Mouse (Mus musculus) MEL (cell line): Measurements from ENCODE around the gene Rnf10. TPM values are rescaled to one million over a fixed set of nuclear protein-coding genes. Genes with fewer than 3 reads are reported as not detected.
A peak's percentile ranks its signal among the peaks of the same experiment; 100 is the strongest.

Source experiments
- DNase-seq: peaks from one replicate; pipeline ENCODE4 v3.0.0; 2011; ENCODE audit warnings: low read depth, low spot score
- H3K27ac ChIP-seq: 2 replicates; pipeline ENCODE4 v1.5.1; 2012; ENCODE audit warnings: low read depth, mild to moderate bottlenecking, control low read depth, low read length, moderate library complexity; ENCODE audit not compliant: control insufficient read depth
- H3K27me3 ChIP-seq, 2 experiments: fragments of 150-350 bp in 1 of 2; sonication (generic) in 1 of 2; 2 replicates each; pipeline ENCODE4 v1.6.1; 2012; ENCODE audit warnings: low read length in 2 of 2, mild to moderate bottlenecking in 2 of 2, improper control_type of control experiment in 1 of 2, moderate library complexity in 1 of 2; ENCODE audit not compliant: insufficient read depth in 2 of 2, control insufficient read depth in 1 of 2
- H3K36me3 ChIP-seq, 2 experiments: 2 replicates each; pipeline ENCODE4 v1.6.1; 2012 to 2014; ENCODE audit warnings: low read length in 2 of 2, improper control_type of control experiment in 1 of 2, inconsistent platforms in 1 of 2, mild to moderate bottlenecking in 1 of 2; ENCODE audit not compliant: insufficient read depth in 2 of 2, control insufficient read depth in 1 of 2
- H3K4me1 ChIP-seq, 2 experiments: fragments of 150-350 bp in 1 of 2; sonication (generic) in 1 of 2; 2 replicates each; pipeline ENCODE4 v1.6.1; 2012; ENCODE audit warnings: low read length in 2 of 2, improper control_type of control experiment in 1 of 2, mild to moderate bottlenecking in 1 of 2; ENCODE audit not compliant: insufficient read depth in 2 of 2, control insufficient read depth in 1 of 2
- H3K4me3 ChIP-seq, 2 experiments: fragments of 150-350 bp in 1 of 2; sonication (generic) in 1 of 2; 2 replicates each; pipeline ENCODE4 v1.5.1; 2012; ENCODE audit warnings: low read depth in 2 of 2, low read length in 2 of 2, mild to moderate bottlenecking in 2 of 2, moderate library complexity in 2 of 2, control low read depth in 1 of 2, improper control_type of control experiment in 1 of 2; ENCODE audit not compliant: control insufficient read depth in 1 of 2, insufficient read depth in 1 of 2
- H3K79me2 ChIP-seq: 2 replicates; pipeline ENCODE4 v1.6.1; 2012; ENCODE audit warnings: mild to moderate bottlenecking, low read length, moderate library complexity; ENCODE audit not compliant: control insufficient read depth, poor library complexity, insufficient read depth
- H3K9ac ChIP-seq: 2 replicates; pipeline ENCODE4 v1.6.1; 2012; ENCODE audit warnings: low read depth, mild to moderate bottlenecking, control low read depth, low read length, moderate library complexity; ENCODE audit not compliant: control insufficient read depth, poor library complexity, severe bottlenecking
- H3K9me3 ChIP-seq: fragments of 150-350 bp; sonication (generic); replicated peaks from 2 replicates; pipeline ENCODE4 v1.6.1; 2012; ENCODE audit warnings: mild to moderate bottlenecking, low read length, improper control_type of control experiment, moderate library complexity; ENCODE audit not compliant: insufficient read depth
- BHLHE40 ChIP-seq: IDR thresholded peaks from 2 replicates; pipeline ENCODE4 v1.6.1; 2012; ENCODE audit warnings: low read depth, mild to moderate bottlenecking, inconsistent platforms, low read length, improper control_type of control experiment, borderline replicate concordance
- CHD1 ChIP-seq: IDR thresholded peaks from 2 replicates; pipeline ENCODE4 v1.6.1; 2012; ENCODE audit warnings: low read depth, mild to moderate bottlenecking, inconsistent platforms, low read length, improper control_type of control experiment
- CTCF ChIP-seq, 3 experiments: IDR thresholded peaks in 2 of 3; conservative IDR thresholded peaks in 1 of 3; 2 replicates each; pipeline ENCODE4 v1.5.1; 2011 to 2012; ENCODE audit warnings: low read length in 3 of 3, low read depth in 2 of 3, mild to moderate bottlenecking in 2 of 3, improper control_type of control experiment in 1 of 3, inconsistent platforms in 1 of 3, mixed read lengths in 1 of 3, moderate library complexity in 1 of 3; ENCODE audit not compliant: control insufficient read depth in 1 of 3, insufficient read depth in 1 of 3, poor library complexity in 1 of 3, severe bottlenecking in 1 of 3
- ETS1 ChIP-seq: IDR thresholded peaks from 2 replicates; pipeline ENCODE4 v1.6.1; 2012; ENCODE audit warnings: low read depth, mild to moderate bottlenecking, inconsistent platforms, low read length, improper control_type of control experiment, moderate library complexity
- JUND ChIP-seq: IDR thresholded peaks from 2 replicates; pipeline ENCODE4 v1.6.1; 2011; ENCODE audit warnings: low read depth, mild to moderate bottlenecking, improper control_type of control experiment, low read length
- MAFK ChIP-seq: IDR thresholded peaks from 2 replicates; pipeline ENCODE4 v1.6.1; 2011; ENCODE audit warnings: low read depth, mild to moderate bottlenecking, low read length, improper control_type of control experiment, borderline replicate concordance
- MAZ ChIP-seq: IDR thresholded peaks from 2 replicates; pipeline ENCODE4 v1.6.1; 2012; ENCODE audit warnings: low read depth, mild to moderate bottlenecking, inconsistent platforms, low read length, improper control_type of control experiment
- MEF2A ChIP-seq: IDR thresholded peaks from 2 replicates; pipeline ENCODE4 v1.6.1; 2014; ENCODE audit warnings: low read depth, mild to moderate bottlenecking, inconsistent platforms, low read length, improper control_type of control experiment; ENCODE audit not compliant: poor library complexity, insufficient replicate concordance, severe bottlenecking; ENCODE audit errors: extremely low read depth
- MYB ChIP-seq: IDR thresholded peaks from 2 replicates; pipeline ENCODE4 v1.6.1; 2011; ENCODE audit warnings: mild to moderate bottlenecking, low read depth, low read length, improper control_type of control experiment
- NRF1 ChIP-seq: IDR thresholded peaks from 2 replicates; pipeline ENCODE4 v1.6.1; 2014; ENCODE audit warnings: low read depth, mild to moderate bottlenecking, inconsistent platforms, low read length, improper control_type of control experiment, moderate library complexity; ENCODE audit not compliant: poor library complexity, insufficient read depth, severe bottlenecking
- POLR2A ChIP-seq, 2 experiments: IDR thresholded peaks; 2 replicates each; pipeline ENCODE4 v1.6.1; 2011 to 2012; ENCODE audit warnings: low read length in 2 of 2, mild to moderate bottlenecking in 2 of 2, control low read depth in 1 of 2, improper control_type of control experiment in 1 of 2, low read depth in 1 of 2, moderate library complexity in 1 of 2; ENCODE audit not compliant: control insufficient read depth in 1 of 2, insufficient read depth in 1 of 2, poor library complexity in 1 of 2
- POLR2AphosphoS2 ChIP-seq: IDR thresholded peaks from 2 replicates; pipeline ENCODE4 v1.6.1; 2011; ENCODE audit warnings: low read length, improper control_type of control experiment
- POLR2AphosphoS5 ChIP-seq: IDR thresholded peaks from 2 replicates; pipeline ENCODE4 v1.6.1; 2012; ENCODE audit warnings: low read depth, borderline replicate concordance, mild to moderate bottlenecking, inconsistent platforms, low read length, moderate library complexity, mixed read lengths
- SIN3A ChIP-seq: IDR thresholded peaks from 2 replicates; pipeline ENCODE4 v1.6.1; 2012; ENCODE audit warnings: low read length, improper control_type of control experiment, inconsistent platforms
- SMC3 ChIP-seq: IDR thresholded peaks from 2 replicates; pipeline ENCODE4 v1.6.1; 2011; ENCODE audit warnings: low read depth, low read length, improper control_type of control experiment
- TCF12 ChIP-seq: IDR thresholded peaks from 2 replicates; pipeline ENCODE4 v1.6.1; 2014; ENCODE audit warnings: low read depth, mild to moderate bottlenecking, inconsistent platforms, low read length, improper control_type of control experiment, moderate library complexity
- ZNF384 ChIP-seq: IDR thresholded peaks from 2 replicates; pipeline ENCODE4 v1.6.1; 2012; ENCODE audit warnings: low read depth, mild to moderate bottlenecking, inconsistent platforms, low read length, improper control_type of control experiment
- polyA plus RNA-seq, 2 experiments: library from polyadenylated mRNA; stranded (reverse) in 1 of 2; unstranded in 1 of 2; fragments of >175 nt in 1 of 2; fragments of >200 nt in 1 of 2; gene quantifications; 2 replicates each; pipeline versions ENCODE4 v1.2.1 to v1.2.4; 2012; ENCODE audit warnings: low replicate concordance in 2 of 2, low read depth in 1 of 2; ENCODE audit not compliant: insufficient read length in 2 of 2, insufficient read depth in 1 of 2, missing spikeins in 1 of 2
- total RNA-seq: library from RNA; depleted of rRNA; stranded (reverse); fragments of 300-350 nt; gene quantifications from 2 replicates; pipeline ENCODE4 v1.2.3, GENCODE M21; 2012

The Rnf10 gene
- total and polyA plus RNA-seq, 3 experiments = 44.4 to 254 (median 165) TPM

- TF ChIP-seq BHLHE40 = peak; percentile 95
- TF ChIP-seq MAFK = peak; percentile 100
- peak; percentile 71 for TF ChIP-seq TCF12
- TF ChIP-seq POLR2AphosphoS2 = peak; percentile 92
- peak; percentile 61; the same call in 1 of the 2 replicates for TF ChIP-seq ETS1
- TF ChIP-seq CTCF (IDR thresholded peaks at IDR 0.05 in 2 of 3, conservative IDR thresholded peaks at IDR 0.05 in 1 of 3; ENCODE audit: control insufficient read depth in 1 of 3, insufficient read depth in 1 of 3, low read depth in 2 of 3, low read length in 3 of 3, poor library complexity in 1 of 3, severe bottlenecking in 1 of 3) = no peak
- 0 out of 2 replicates have a peak, but pooled peaks have one; percentile 80 for TF ChIP-seq MAZ
- TF ChIP-seq NRF1 = peak; percentile 59; the same call in 1 of the 2 replicates
- TF ChIP-seq JUND = no peak
- 0 out of 2 replicates have a peak, but pooled peaks have one; percentile 58 for TF ChIP-seq POLR2AphosphoS5
- TF ChIP-seq CHD1 = no peak
Measured at GRCm38 (mm10) chr5:115300792-115301614, 28.3 kb upstream of the Rnf10 start, which contains the start of gene Dynll1 (continued).

GRCm38 (mm10) chr5:115300035-115300744 is 27.5 kb upstream of the Rnf10 start:
- peak overlapping the region; percentile 86 to 89 for H3K4me3 ChIP-seq
- TF ChIP-seq POLR2A (IDR thresholded peaks at IDR 0.05; ENCODE audit: control insufficient read depth in 1 of 2, insufficient read depth in 1 of 2, low read depth in 1 of 2, low read length in 2 of 2, poor library complexity in 1 of 2) (no peak), CTCF (IDR thresholded peaks at IDR 0.05 in 2 of 3, conservative IDR thresholded peaks at IDR 0.05 in 1 of 3; ENCODE audit: control insufficient read depth in 1 of 3, insufficient read depth in 1 of 3, low read depth in 2 of 3, low read length in 3 of 3, poor library complexity in 1 of 3, severe bottlenecking in 1 of 3) (peak in 2 of 3 experiments; percentile 5 to 21; a peak in 2 of 6 replicates), SIN3A (peak; percentile 76), MEF2A (no peak), CHD1 (peak; percentile 64; the same call in 1 of the 2 replicates), SMC3 (peak; percentile 29), ZNF384 (peak; percentile 91), NRF1 (no peak), ETS1 (0 out of 2 replicates have a peak, but pooled peaks have one; percentile 27), MAZ (no peak; the same call in 1 of the 2 replicates), MYB (no peak)
- peak; percentile 73 for DNase-seq
- peak overlapping the region; percentile 81 for H3K9ac ChIP-seq
- H3K4me1 ChIP-seq = peaks cover 0 to 17% of the 10 kb centered on the region in 2 experiments; a peak in 3 of 4 replicates
- H3K27ac ChIP-seq = peak overlapping the region; percentile 73
- peaks cover 15 to 24% of the 10 kb centered on the region in 2 experiments for H3K36me3 ChIP-seq
- H3K9me3 ChIP-seq = no peaks in the 10 kb centered on the region
- peaks cover 20% of the 10 kb centered on the region for H3K79me2 ChIP-seq
- H3K27me3 ChIP-seq = no peaks in the 10 kb centered on the region
